Mouse (Mus musculus): ENCODE results near the gene Supt5. TPM values are rescaled to one million over a fixed set of nuclear protein-coding genes. Genes with fewer than 3 reads are reported as not detected.
"Not testable (repeated sequence)": the region's sequence is repeated elsewhere in the genome, so short reads cannot be mapped to it uniquely, and the experiment has no call there.

Supt5 gene
- 74.5 and 78.9 TPM in 2 replicates for polyA plus RNA-seq (2014; fragmentation: Nextera tagmentation; extraction: Ambion mirVana)

DNA sequence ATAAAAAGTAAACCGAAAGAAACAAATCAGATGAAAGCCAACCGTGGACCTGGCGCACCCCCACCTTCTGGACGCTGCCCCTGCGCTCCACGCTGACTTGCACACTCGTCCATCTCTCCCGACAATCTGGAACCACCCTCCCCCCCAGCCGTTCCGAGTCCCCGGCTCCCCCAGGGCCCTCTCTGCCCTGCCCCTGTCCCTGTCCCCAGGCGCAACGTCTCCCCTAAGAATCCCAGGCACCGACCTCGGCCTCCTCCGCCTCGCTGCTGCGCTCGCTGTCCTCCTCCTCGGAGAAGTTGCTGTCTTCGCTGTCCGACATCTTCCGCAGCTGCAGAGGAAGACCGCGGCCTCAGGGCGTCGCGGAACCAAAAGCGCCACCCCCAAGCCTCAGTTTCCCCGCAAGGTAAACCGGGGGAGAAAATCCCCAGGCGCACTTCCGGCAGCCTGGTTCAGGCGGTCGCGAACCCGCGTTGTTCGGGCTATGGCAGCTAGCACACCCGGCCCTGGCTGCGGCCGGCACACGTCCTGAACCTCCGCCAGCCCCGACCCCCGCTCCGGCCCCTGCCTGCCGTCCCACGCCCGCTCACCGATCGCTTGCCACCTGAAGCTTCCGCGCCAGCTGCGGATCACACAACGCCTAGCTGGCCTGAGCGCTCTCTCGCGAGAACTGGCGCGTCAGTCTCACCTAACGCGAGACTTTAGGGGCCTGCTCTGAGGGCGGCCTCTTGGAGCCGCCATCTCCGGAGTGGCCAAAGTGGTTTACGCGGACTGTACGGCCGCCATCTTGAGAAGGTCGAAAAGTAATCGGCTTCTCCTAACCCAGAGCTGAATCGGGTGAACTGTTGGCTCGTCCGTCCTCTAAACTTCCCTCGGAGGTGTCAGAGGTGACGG, at the start of gene Supt5:
Supt5 (minus strand) TSS at position 639 of the 891 bp plus-strand sequence.
- Histone ChIP-seq H3K27me3 (replicated peaks; ENCODE audit: control insufficient read depth, insufficient read depth, low read length) (no peaks in the 10 kb centered on the region), H3K4me2 (ENCODE audit: low read length) (peak within 1 kb of the TSS; percentile 95), H3K27ac (ENCODE audit: low read depth) (peak within 1 kb of the TSS; percentile 92), H3K4me1 (replicated peaks; ENCODE audit: control insufficient read depth, insufficient read depth, low read length) (peaks cover 16% of the 10 kb centered on the region; the same call in 1 of the 2 replicates), H3K36me3 (ENCODE audit: control insufficient read depth, insufficient read depth, low read length) (peaks cover 8% of the 10 kb centered on the region; the same call in 1 of the 2 replicates), H3K9ac (ENCODE audit: low read length) (peak within 1 kb of the TSS; percentile 97), H3K4me3 (ENCODE audit: low read depth, low read length) (peak within 1 kb of the TSS; percentile 99), H3K9me3 (ENCODE audit: control insufficient read depth, low read length) (no peaks in the 10 kb centered on the region)
- ATAC-seq (replicated peaks; ENCODE audit: low FRiP score, low TSS enrichment, low read depth) (peak; percentile 96), DNase-seq (ENCODE audit: low spot score) (peak; percentile 97)
- under 1% methylated on average over 73 of the region's 77 CpGs for WGBS

DNA sequence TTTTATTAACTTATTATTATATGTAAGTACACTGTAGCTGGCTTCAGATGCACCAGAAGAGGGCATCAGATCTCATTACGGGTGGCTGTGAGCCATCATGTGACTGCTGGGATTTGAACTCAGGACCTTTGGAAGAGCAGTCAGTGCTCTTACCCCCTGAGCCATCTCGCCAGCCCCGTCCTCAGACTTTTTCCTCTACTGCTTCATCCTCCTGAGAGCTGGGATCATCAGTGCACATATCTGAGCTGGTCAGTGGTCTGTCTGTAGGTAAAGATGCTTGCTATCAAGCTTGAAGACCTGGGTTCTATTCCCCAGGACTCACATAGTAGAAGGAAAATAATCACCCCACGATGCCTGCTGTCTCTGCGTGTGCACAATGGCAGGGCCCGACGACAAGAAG, 48.8 kb upstream of the Supt5 start:
- H3K36me3 ChIP-seq (ENCODE audit: control insufficient read depth, insufficient read depth, low read length) = peaks cover 51% of the 10 kb centered on the region
- not testable (repeated sequence) for DNase-seq (ENCODE audit: low spot score); H3K27ac ChIP-seq (ENCODE audit: low read depth); H3K9ac ChIP-seq (ENCODE audit: low read length); H3K4me2 ChIP-seq (ENCODE audit: low read length); H3K27me3 ChIP-seq (replicated peaks; ENCODE audit: control insufficient read depth, insufficient read depth, low read length); H3K9me3 ChIP-seq (ENCODE audit: control insufficient read depth, low read length); H3K4me3 ChIP-seq (ENCODE audit: low read depth, low read length); ATAC-seq (replicated peaks; ENCODE audit: low FRiP score, low TSS enrichment, low read depth)
- H3K4me1 ChIP-seq (replicated peaks; ENCODE audit: control insufficient read depth, insufficient read depth, low read length) = peaks cover 20% of the 10 kb centered on the region
- 88% methylated on average over 7 of the region's 7 CpGs for WGBS

DNA sequence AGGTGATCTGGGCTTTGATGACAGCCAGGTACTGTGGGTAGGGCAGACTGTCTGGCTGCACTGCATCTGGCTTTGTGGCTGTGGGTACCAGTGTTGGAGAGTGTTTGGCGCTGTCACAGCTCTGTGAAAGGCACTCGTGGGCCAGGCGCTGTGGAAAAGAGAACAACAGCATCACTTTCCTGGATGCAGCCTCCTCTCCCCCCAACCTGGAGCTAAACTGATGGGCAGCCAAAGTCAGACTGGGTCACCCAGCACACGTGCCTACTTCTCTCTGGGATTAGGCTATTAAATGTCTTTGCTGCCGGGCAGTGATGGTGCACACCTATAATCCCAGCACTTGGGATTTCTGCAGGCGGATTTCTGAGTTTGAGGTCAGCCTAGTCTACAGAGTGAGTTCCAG, 48.3 kb upstream of the Supt5 start:
- WGBS = 69% methylated on average over 6 of the region's 6 CpGs
- not testable (repeated sequence) for DNase-seq (ENCODE audit: low spot score); H3K27ac ChIP-seq (ENCODE audit: low read depth); H3K9me3 ChIP-seq (ENCODE audit: control insufficient read depth, low read length); H3K4me2 ChIP-seq (ENCODE audit: low read length); H3K9ac ChIP-seq (ENCODE audit: low read length); ATAC-seq (replicated peaks; ENCODE audit: low FRiP score, low TSS enrichment, low read depth); H3K27me3 ChIP-seq (replicated peaks; ENCODE audit: control insufficient read depth, insufficient read depth, low read length); H3K4me3 ChIP-seq (ENCODE audit: low read depth, low read length)
- Histone ChIP-seq H3K36me3 (ENCODE audit: control insufficient read depth, insufficient read depth, low read length) (peaks cover 51% of the 10 kb centered on the region), H3K4me1 (replicated peaks; ENCODE audit: control insufficient read depth, insufficient read depth, low read length) (peaks cover 22% of the 10 kb centered on the region)

DNA sequence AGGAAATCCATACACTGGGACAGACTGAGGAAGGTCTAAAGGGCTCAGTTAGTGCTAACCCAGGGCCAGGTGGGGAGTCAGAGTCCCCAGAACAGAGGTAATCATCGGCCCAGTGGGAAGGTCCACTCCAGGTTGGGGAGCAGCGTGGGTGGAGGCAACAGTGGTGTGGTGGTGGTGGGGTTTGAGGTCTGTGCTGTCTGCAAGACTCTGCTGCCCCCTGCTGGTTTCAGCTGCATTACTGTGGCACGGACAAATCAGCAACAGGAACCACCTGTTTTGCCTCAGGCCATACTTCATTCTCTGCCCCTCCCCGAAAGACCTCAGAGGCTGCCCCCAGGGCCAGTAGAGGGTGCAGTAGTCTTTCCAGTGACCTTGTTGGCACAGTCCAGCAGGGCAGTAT, 47.9 kb upstream of the Supt5 start:
- Histone ChIP-seq H3K36me3 (ENCODE audit: control insufficient read depth, insufficient read depth, low read length) (peaks cover 51% of the 10 kb centered on the region), H3K9ac (ENCODE audit: low read length) (no peak overlapping the region), H3K27ac (ENCODE audit: low read depth) (peak overlapping the region; percentile 22; the same call in 1 of the 2 replicates), H3K4me1 (replicated peaks; ENCODE audit: control insufficient read depth, insufficient read depth, low read length) (peaks cover 22% of the 10 kb centered on the region), H3K9me3 (ENCODE audit: control insufficient read depth, low read length) (no peaks in the 10 kb centered on the region), H3K27me3 (replicated peaks; ENCODE audit: control insufficient read depth, insufficient read depth, low read length) (no peaks in the 10 kb centered on the region), H3K4me2 (ENCODE audit: low read length) (no peak overlapping the region), H3K4me3 (ENCODE audit: low read depth, low read length) (no peak overlapping the region)
- 5% methylated on average over 4 of the region's 4 CpGs for WGBS
- DNase-seq (ENCODE audit: low spot score) (peak; percentile 98), ATAC-seq (replicated peaks; ENCODE audit: low FRiP score, low TSS enrichment, low read depth) (peak; percentile 34; the same call in 1 of the 2 replicates)

DNA sequence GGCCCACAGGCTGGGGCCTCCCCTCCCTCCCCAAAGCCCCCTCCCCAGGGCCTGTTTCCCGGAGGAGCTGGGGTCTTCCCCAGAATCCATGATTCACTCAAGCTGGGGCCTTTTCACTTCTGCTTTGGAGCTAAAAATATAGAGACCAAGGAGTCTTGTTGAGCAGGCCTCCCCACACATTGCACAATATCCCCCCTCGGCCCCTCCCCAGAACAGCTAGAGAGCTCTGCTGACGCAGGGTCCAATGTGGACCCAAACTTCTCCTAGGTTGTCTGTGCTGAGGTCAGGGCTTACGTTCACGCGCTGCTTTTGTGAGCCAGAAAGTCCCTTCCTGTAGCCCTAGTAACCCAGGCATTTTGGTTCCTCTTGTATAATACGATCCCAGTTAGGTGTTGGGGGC, 47.5 kb upstream of the Supt5 start:
- ATAC-seq (replicated peaks; ENCODE audit: low FRiP score, low TSS enrichment, low read depth) (no peak), DNase-seq (ENCODE audit: low spot score) (no peak)
- WGBS = 81% methylated on average over 7 of the region's 7 CpGs
- H3K4me3 ChIP-seq (ENCODE audit: low read depth, low read length) = no peak overlapping the region
- H3K36me3 ChIP-seq (ENCODE audit: control insufficient read depth, insufficient read depth, low read length) = peaks cover 51% of the 10 kb centered on the region
- H3K4me2 ChIP-seq (ENCODE audit: low read length) = no peak overlapping the region
- H3K27me3 ChIP-seq (replicated peaks; ENCODE audit: control insufficient read depth, insufficient read depth, low read length) = no peaks in the 10 kb centered on the region
- H3K9me3 ChIP-seq (ENCODE audit: control insufficient read depth, low read length) = no peaks in the 10 kb centered on the region
- H3K4me1 ChIP-seq (replicated peaks; ENCODE audit: control insufficient read depth, insufficient read depth, low read length) = peaks cover 23% of the 10 kb centered on the region
- H3K9ac ChIP-seq (ENCODE audit: low read length) = no peak overlapping the region
- H3K27ac ChIP-seq (ENCODE audit: low read depth) = peak overlapping the region; percentile 22; the same call in 1 of the 2 replicates

DNA sequence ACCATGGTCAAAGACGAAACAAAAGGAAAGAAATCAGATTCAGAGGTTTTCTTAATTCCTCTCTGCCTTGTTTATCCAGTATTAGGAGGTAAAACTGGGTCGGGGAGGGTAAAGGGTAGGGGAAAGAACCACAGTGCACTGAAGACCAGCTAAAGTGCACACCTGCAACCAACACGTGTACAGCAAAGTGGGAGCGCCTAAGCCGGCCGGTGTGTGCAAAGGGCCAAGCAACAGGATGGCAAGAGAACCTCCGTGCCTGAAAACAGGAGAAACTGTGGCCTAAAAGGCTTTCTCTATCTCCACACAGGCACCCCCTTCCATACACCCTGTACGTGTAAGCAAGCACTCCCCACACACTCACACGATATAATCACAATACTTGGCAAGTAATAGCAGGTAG, 46.6 kb upstream of the Supt5 start:
- DNase-seq (ENCODE audit: low spot score) (no peak), ATAC-seq (replicated peaks; ENCODE audit: low FRiP score, low TSS enrichment, low read depth) (no peak)
- Histone ChIP-seq H3K4me1 (replicated peaks; ENCODE audit: control insufficient read depth, insufficient read depth, low read length) (peaks cover 31% of the 10 kb centered on the region), H3K27me3 (replicated peaks; ENCODE audit: control insufficient read depth, insufficient read depth, low read length) (no peaks in the 10 kb centered on the region), H3K36me3 (ENCODE audit: control insufficient read depth, insufficient read depth, low read length) (peaks cover 44% of the 10 kb centered on the region), H3K27ac (ENCODE audit: low read depth) (no peak overlapping the region), H3K4me3 (ENCODE audit: low read depth, low read length) (no peak overlapping the region), H3K4me2 (ENCODE audit: low read length) (no peak overlapping the region), H3K9me3 (ENCODE audit: control insufficient read depth, low read length) (no peaks in the 10 kb centered on the region), H3K9ac (ENCODE audit: low read length) (no peak overlapping the region)
- 87% methylated on average over 9 of the region's 9 CpGs for WGBS

DNA sequence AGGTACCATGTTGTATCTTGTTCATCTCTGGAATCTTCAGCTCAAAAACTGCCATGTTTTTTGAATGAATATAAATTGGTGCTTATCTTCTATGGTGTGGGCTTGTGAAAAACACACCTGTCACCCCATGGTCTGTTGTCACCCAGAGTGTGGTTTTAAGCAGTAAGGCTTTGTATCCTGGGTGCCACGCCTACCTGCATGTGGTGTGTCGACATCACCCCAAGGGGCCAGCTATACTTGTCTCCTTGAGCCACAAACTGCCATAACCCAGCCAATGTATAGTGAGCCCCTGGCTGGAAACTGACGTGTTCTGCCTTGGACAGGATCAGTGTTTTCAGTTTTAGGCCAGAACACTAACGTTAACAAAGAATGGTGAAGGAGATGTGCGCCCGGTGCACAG, 45.6 kb upstream of the Supt5 start:
- Histone ChIP-seq H3K4me3 (ENCODE audit: low read depth, low read length) (no peak overlapping the region), H3K27ac (ENCODE audit: low read depth) (no peak overlapping the region; the same call in 1 of the 2 replicates), H3K4me1 (replicated peaks; ENCODE audit: control insufficient read depth, insufficient read depth, low read length) (peaks cover 37% of the 10 kb centered on the region), H3K9ac (ENCODE audit: low read length) (no peak overlapping the region), H3K36me3 (ENCODE audit: control insufficient read depth, insufficient read depth, low read length) (peaks cover 34% of the 10 kb centered on the region), H3K9me3 (ENCODE audit: control insufficient read depth, low read length) (no peaks in the 10 kb centered on the region), H3K4me2 (ENCODE audit: low read length) (no peak overlapping the region), H3K27me3 (replicated peaks; ENCODE audit: control insufficient read depth, insufficient read depth, low read length) (no peaks in the 10 kb centered on the region)
- WGBS = 78% methylated on average over 6 of the region's 6 CpGs
- DNase-seq (ENCODE audit: low spot score) = no peak
- no peak for ATAC-seq (replicated peaks; ENCODE audit: low FRiP score, low TSS enrichment, low read depth)

DNA sequence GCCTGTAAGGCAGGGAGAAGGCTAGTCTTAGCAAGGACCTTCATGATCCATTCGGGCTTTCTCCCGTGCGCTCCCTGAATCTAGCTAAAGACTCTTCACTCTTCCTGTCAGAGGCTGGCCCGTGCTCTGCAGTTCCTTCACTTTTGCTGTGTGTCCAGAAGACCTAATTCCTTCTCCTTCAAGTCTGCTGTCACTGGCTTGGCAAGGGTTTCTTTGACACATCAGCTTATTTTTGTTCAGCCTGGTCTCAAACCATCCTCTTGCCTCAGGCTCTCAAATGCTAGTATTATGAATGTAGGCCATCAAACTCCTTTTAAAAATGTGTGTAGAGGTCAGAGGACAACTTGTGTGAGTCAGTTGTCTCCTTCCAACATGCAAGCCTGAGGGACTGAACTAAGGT, 45.1 kb upstream of the Supt5 start:
- peaks cover 29% of the 10 kb centered on the region for H3K36me3 ChIP-seq (ENCODE audit: control insufficient read depth, insufficient read depth, low read length)
- no peaks in the 10 kb centered on the region for H3K27me3 ChIP-seq (replicated peaks; ENCODE audit: control insufficient read depth, insufficient read depth, low read length)
- no peak for ATAC-seq (replicated peaks; ENCODE audit: low FRiP score, low TSS enrichment, low read depth)
- H3K4me3 ChIP-seq (ENCODE audit: low read depth, low read length) = no peak overlapping the region
- H3K4me1 ChIP-seq (replicated peaks; ENCODE audit: control insufficient read depth, insufficient read depth, low read length) = peaks cover 37% of the 10 kb centered on the region
- no peak overlapping the region for H3K9ac ChIP-seq (ENCODE audit: low read length)
- no peak overlapping the region for H3K4me2 ChIP-seq (ENCODE audit: low read length)
- 71% methylated on average over 4 of the region's 4 CpGs for WGBS
- DNase-seq (ENCODE audit: low spot score) = no peak
- H3K9me3 ChIP-seq (ENCODE audit: control insufficient read depth, low read length) = no peaks in the 10 kb centered on the region
- peak overlapping the region; percentile 100; the same call in 1 of the 2 replicates for H3K27ac ChIP-seq (ENCODE audit: low read depth)
